Mouse (Mus musculus): ENCODE measurements around the gene Cops2. TPM values are rescaled to one million over a fixed set of nuclear protein-coding genes. Genes with fewer than 3 reads are reported as not detected.

Cops2 gene
- total RNA-seq, 4 experiments from 2014 or later, result 105 to 118 (median 108) TPM

DNA sequence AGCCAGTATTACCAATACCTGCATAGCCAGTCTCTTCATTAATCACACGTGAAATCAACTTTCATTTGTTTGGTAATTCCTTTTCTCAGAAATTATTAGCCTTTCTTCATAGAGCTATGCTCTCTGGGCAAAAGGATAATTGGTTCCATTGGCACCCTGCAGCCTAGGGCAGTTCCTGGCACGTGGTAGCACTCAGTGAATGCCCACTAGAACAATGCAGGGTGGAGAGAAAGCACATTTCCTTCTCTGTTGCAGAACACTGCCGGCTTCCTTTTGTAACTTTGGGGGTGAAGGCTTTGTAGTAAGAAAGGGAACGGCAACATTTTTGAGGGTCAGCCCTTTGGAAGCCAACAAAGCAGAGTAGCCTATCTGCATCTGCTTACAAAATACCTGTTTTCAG, 32.7 kb downstream of the Cops2 start:
- no peak for DNase-seq (ENCODE audit: low spot score in 2 of 2)

DNA sequence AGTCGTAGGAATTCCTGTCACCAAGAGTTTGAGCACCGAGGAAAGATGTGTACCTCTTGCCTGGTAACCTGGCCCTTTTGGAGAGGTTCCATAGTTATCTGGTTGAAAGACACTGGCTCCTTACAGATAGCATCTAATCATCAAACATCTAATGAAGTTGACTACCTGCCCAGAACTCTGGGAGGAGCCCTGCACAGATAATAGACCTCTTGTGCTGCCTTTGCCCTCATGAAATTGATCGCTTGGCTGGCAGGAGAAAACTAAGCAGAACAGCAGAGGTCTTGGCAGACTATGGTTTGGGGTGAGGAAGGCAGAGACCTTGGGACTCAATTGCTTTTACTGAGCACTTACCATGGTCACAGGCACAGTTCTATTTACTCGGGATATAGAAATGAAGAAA, 38.5 kb downstream of the Cops2 start:
- DNase-seq (ENCODE audit: low spot score in 2 of 2), result no peak

DNA sequence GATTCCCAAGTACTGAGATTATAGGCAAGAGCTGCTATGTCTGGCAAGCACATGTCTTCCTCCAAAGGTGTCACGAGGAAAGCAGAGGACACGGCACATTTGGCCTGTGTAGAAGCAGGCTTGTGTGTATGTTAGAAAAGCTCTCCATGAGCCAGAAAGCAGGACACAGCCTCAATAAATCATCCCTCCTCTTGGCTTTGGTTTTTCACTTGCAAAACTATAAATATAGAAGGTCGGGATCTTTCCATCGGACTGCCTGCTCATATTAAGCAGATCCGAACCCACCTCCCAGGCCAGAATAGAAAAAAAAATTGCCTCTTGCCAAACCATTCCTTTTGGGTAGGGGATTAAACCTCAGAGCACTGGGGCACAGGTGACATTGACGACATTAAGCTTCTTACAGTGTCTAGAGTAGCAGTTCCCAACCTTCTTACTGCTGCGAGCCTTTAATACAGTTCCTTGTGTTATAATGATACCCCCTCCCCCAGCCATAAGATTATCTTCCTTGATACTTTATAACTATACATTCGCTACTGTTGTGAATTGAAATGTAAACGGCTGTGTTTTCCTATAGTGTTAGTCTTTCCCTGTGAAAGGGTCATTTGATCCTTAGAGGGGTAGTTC, 44.9 kb downstream of the Cops2 start:
- no peak for DNase-seq (ENCODE audit: low spot score in 2 of 2)

DNA sequence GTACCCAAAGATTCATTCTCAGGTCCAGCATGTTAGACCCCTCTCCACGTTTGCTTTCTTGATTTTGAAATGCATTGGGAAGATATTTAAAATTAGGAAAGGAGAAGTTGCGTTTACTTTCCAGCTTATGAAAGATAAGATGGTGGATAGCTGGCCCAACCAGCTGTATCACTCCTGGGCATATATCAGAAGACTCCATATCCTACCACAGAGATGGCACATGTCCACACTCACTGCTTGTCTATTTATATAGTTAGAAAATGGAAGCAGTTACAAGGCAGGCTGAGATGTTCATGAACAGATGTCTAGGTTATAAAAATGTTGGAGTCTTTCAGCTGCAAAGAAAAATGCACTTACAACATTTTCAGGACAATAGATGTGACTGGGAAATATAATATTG, 47.6 kb downstream of the Cops2 start:
- peak in 1 of 2 experiments; percentile 22 for DNase-seq (ENCODE audit: low spot score in 2 of 2)

DNA sequence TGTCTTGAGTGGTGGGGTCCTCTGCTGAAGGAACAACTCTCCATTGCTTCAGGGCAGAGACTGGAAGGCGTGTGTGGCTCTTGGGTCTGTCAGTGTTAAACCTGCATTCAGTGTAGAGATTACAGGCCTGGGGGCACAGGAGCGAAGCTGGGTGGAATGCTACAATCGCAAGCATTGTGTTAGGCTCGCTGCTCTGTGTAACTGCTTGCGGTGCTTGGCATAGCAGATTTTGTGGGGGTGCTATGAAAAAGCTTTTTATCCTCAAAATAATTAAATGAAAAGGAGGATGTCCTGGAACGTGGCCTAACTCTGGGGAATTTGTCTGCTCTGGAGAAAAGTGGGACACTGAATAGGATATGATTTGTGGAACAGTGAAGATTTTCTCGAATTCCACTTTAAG, 49.4 kb downstream of the Cops2 start:
- DNase-seq (ENCODE audit: low spot score in 2 of 2), result peak in 1 of 2 experiments; percentile 44

DNA sequence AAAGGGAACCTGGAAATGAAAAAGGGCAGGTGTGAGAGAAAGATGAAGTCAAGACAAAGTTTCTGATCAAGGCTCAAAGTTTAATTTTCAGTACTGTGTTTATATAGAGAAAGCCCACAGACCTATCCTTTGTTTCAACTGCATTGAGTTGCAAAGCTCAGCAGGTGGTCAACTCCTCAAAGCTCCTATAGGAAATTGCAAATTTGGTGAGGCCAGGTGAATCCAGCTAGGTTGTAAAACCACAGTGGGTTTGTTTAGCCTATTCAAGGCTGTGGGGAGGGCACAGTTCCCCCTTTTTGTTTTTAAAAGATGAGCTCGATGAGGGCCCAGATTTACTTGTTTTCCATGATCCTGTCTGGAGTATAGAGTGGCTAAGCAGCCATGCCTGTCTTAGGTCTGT, 53.1 kb downstream of the Cops2 start:
- DNase-seq (ENCODE audit: low spot score in 2 of 2), result no peak

DNA sequence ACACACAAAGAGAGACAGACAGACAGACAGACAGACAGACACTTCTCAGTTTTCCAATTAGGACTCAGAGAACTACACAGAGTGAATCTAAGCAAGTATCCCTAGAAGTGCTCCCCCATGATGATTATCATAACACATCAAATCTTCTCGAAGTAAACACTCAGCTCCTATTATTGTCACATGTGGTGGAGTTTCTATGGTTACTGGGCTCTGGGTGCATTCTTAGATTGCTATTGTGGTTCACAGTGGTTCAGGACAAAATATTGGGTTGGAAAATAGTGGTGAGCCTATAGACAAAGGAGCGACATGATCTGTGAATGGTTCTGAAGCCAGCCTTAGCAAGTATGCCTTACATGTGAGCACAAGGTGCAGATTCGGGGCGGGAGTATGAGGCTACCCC, 57.0 kb downstream of the Cops2 start:
- no peak for DNase-seq (ENCODE audit: low spot score in 2 of 2)

DNA sequence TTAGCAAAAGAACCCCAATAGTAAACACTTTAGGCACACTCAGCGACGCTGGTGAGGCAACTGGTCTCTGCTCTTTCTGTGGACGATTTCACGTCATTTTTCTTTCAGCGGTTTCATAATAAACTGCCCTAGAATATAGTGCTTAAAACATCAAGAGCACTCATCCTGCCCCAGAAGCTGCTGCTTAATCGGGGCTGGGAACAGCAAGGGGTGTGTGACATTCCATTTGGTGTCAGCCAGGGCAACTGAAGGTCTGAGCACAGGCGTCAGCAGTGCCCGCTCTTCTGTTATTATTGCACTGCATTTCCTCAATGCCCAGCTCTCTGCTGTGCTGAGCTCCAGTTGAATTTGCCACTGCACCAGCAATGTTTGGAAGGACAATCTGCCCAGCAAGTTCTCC, 57.9 kb downstream of the Cops2 start:
- DNase-seq (ENCODE audit: low spot score in 2 of 2), result no peak

DNA sequence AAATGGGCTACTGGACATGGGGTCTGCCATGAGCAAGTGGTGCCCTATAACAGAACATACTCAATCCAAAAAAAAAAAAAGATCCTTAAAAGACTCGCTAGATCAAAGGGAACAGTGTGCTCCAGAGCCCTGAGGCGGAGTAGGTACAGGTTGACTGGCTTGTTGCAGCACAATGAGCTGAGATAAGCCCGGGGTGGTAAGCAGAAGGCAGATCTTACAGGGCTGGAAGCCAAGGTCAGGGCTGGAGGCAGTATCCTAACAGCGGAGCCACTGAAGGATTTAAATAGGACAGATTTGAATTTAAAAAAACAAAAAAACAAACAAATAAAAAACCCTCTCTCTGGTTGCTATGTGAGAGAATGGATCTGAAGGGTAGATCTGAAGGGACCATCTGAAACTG, 58.5 kb downstream of the Cops2 start:
- no peak for DNase-seq (ENCODE audit: low spot score in 2 of 2)

DNA sequence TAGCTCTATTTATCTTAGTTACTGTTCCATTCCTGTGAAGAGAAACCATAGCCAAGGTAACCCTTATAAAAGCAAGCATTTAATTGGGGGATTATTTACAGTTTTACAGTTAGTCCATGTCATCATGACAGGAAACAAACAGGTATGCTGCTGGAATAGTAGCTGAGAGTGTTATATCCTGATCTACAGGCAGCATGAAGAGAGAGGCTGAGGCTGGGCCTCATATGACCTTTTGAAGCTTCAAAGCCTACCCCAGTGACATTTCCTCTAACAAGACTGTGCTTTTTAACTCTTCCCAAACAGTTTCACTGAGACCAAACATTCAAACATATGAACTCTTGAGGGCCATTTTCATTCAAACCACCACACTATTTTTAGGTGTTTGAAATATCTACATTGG, 61.1 kb downstream of the Cops2 start:
- DNase-seq (ENCODE audit: low spot score in 2 of 2), result no peak

DNA sequence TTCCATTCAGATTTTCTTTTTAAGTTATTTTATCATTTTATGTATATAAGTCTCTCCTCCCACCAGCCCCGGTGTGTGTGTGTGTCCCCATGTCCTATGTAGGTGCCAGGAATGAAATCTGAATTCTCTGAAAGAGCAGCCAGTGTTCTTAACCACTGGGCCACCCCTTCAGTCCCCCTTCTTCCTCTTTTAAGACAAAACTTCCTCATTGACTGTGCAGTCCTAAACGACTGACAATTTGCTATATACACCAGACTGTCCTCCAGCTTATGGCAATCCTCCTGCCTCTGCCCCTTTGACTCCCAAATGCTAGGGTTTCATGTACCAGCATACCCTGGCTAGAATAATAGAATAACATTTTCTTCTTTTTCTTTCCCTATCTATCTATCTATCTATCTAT, 63.8 kb downstream of the Cops2 start:
- DNase-seq (ENCODE audit: low spot score in 2 of 2), result no peak

DNA sequence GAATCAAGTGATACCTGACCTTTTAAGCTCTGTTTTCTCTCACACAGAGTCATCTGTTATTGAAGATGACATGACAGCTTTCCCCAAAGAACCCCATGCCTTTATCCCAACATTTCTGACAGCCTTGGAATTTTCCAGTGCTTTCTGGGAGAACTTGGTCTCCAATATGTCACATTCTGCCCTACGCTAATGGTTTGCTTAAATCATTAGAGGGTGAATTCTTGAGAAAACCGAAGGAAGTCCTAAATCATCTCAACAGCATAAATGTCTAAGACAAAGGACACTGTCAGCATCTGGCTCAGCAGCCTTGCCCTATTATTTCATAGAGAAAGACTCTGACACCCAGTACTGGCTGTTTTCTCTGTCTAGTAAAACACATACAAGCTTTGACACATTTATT, 64.8 kb downstream of the Cops2 start:
- DNase-seq (ENCODE audit: low spot score in 2 of 2), result no peak

DNA sequence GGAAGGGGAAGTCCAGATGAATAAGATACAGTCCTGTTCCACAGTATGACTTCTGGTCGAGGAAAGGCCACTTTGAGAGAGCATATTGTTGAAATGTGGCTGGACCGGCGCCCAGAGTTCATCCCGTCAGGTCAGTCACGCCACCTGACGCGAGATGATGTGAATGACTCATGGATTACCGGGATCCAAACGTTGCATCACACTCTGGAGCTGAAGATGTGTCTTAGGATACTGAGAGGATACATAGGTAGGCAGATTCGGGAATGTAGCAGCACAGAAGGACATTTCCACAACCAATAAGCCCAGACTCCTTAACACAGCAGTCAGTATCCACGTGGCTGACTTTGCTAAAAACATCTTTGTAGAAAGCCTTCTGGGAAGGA, 66.1 kb downstream of the Cops2 start:
- DNase-seq (ENCODE audit: low spot score in 2 of 2), result no peak

DNA sequence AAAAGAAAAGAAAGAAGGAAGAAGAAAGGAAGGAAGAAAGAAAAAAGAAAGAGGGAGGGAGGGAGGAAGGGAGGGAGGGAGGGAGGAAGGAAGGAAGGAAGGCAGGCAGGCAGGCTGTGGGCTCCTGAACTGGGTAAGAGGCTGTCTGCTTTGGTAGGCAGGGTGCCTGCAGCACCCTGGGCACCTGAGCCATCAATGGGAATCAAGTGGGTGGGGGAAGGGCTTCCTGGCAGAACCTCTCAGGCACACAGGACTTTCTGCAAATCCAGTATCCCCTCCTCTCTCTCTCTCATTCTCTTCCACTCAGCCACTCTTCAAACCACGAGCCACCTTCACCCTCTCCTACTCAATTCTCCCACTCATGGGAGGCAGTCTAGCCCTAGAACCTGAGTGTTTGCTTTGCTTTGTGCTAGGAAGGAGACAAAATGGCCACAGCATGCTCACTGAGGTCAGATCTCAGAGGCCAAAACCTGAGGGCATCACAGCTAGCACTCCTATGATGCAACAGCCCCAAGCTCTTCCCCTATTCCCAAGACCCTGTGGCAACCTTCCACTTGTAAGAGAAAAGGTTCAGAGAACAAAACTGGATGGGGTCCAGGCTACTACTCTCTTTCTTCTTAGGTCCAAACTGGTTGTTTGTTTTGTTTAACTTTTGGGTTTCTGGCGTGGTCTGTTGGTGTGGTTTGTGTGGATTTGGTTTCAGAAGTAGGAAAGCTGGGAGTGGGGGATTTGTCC, 66.6 kb downstream of the Cops2 start:
- no peak for DNase-seq (ENCODE audit: low spot score in 2 of 2)

DNA sequence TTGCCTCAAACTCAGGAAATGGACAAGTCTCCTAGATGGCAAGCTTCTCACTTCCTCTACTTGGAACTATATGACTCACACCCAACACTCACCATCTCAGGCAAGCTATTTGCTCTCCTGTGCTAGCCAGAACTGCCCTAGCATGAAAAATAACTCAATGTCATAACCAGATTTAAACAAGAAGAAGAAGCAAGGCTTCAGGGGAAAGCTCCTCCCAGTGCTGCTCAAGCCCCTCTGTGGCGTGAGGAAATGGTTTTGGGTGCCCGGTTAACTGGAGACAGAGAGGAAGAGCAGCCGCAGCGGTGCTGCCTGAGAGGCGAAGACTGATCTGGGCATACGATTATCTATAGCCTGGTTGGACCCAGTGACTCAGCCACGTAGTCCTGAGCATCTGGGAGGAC, 67.5 kb downstream of the Cops2 start:
- DNase-seq (ENCODE audit: low spot score in 2 of 2), result no peak

DNA sequence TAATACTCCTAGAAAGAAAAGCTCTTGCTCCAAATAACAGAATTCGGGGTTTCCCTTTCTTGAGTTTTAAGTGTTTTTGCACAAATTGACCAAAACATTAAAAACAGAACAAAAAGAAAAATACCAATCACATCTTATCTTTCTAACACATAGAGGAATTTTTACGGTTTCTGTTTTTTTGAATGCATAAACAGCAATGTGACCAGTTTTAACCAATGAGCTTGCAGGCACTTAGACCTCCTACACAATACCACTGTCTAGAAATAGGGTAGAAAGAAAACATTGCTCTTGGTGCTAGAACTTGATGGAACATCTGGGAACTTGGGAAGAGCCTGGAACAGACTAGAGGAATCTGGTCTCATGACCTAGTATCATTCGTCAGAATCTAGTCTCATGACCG, 68.7 kb downstream of the Cops2 start:
- no peak for DNase-seq (ENCODE audit: low spot score in 2 of 2)

DNA sequence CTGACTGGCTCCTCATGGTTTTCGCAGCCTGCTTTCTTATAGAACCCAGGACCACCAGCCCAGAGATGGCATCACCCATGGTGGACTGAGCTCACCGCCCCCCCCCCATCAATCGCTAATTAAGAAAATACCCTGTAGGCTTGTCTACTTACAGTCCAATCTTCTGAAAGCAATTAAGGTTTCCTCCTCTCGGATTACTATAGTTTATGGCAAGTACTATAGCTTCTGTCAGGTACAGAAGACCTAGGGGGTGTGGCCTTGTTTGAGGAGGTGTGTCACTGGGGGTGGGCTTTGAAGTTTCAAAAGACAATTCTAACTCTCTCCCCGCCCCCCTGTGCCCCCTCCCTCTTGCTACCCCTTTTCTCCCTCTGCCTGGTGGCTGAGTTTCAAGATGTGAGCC, 69.7 kb downstream of the Cops2 start:
- DNase-seq (ENCODE audit: low spot score in 2 of 2), result no peak

DNA sequence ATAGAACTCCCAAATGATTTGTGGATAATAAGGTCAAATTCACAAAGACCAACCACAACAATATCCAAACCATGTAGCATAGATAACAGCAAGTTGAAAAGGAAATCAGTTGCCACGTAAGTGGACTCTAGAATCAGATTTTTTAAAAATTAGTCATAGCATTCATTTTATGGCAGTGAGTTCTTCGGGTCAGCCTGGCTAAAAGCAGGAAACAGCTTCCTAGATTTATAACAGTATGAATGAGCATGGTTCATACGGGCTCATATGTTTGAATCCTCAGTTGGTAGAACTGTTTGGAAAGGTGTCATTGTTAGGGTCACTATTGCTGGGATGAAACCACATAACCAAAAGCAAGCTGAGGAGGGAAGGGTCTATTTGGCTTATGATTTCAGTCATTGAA, 70.2 kb downstream of the Cops2 start:
- no peak for DNase-seq (ENCODE audit: low spot score in 2 of 2)

DNA sequence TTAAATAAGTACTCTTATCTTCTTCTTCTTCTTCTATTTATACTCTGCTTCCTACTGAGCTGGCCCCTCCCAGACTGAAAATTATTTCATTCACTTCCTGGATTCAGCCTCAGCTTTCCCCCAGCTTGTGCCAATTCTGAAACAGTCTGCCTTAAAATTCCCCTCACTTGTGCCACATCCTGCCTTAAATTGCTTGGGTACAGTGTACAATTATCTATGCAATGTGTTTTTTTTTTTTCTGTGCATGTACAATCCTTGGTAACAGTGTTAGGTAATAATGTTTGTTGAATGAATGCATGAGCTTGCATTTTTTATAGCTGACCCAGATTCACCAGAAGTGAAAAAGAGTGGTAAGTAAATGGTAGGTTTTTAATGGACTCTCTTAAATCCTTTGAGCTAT, 70.6 kb downstream of the Cops2 start:
- no peak for DNase-seq (ENCODE audit: low spot score in 2 of 2)

DNA sequence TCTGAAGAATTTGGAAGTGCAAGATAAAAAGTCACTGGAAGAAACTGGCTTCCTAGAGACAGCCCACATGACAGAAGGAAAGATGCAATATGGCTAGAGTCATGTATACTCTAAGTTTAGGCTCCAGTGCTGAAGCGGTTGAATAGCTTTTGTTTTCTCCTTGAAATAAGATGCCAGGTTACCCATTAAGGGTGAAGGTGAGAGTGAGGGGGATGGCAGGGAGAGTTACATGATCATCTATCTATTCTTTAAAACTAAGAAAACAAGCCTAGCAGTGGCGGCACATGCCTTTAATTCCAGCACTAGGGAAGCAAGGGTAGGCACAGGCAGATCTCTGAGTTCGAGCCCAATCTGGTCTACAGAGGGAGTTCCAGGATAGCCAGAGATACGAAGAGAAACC, 73.9 kb downstream of the Cops2 start:
- DNase-seq (ENCODE audit: low spot score in 2 of 2), result no peak

DNA sequence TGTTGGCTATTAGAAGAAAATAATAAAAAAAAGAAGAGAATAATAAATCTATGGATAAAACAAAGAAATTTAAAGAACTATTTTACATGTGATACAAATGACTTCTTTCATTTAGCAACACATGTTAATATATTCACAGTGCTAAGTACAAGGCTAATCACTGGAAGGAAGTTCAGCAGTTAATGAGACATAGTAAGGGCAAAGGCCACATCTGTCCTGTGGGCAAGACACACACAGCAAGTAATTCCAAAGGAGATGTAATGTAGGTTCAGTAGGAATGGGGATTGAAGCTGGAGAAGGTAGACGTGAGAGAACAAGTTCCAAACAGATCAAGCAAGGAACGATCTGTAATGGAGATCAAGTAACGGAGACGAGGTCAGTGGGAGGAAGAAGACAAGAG, 74.5 kb downstream of the Cops2 start:
- DNase-seq (ENCODE audit: low spot score in 2 of 2), result no peak

DNA sequence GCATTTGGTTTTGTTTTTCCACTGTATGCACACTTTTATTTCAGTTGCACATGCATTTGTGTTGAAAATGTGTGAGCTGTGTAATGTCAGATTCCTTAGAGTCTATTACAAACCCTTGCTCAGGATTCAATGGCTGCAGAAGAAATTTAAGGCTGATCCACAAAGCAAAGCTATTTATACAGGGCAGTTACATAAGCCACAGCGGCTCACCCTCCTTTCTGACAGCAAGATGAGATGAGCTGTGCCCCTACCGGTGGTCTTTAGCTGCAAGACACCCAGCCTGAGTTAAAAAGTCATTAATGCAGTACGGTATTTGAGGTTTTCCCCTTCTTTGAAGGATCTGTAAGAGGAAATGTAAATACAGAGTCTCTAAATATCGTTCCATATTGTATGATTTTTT, 75.1 kb downstream of the Cops2 start:
- no peak for DNase-seq (ENCODE audit: low spot score in 2 of 2)

DNA sequence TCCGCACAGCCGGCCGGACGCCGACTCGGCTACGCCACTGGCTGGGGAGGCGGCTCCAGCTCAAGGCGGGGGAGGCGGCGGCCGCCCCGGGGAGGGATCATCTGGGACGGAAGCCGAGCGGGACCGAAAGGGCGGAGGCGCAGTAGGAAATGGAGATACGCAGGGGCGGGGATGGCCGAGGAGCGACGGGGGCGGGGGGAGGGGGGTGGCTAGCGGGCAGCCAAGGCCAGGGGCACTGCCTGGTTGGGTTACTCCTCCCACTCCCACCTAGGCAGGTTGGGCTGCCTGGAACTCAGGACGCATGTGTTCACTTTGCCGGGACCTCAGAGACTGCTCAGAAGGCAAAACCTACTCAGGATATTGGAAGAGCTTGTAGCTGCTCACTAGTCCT, 76.2 kb downstream of the Cops2 start, which contains the start of gene Secisbp2l:
Secisbp2l (minus strand) TSS at position 152 of the 391 bp plus-strand sequence.
- peak; percentile 92 to 95 for DNase-seq (ENCODE audit: low spot score in 2 of 2)

Data from left cerebral cortex, adult 8-10 months (tissue).